Mouse (Mus musculus) lung, embryonic 14.5 days (tissue): ENCODE results near the gene Nedd8. TPM values are rescaled to one million over a fixed set of nuclear protein-coding genes. Genes with fewer than 3 reads are reported as not detected.

Experiments used
- ATAC-seq: fragments of 200-750 bp; cut with Nextera tagmentation; 2 replicates; pipeline ENCODE4 v1.8.0; 2017; ENCODE audit warnings: mild to moderate bottlenecking, moderate TSS enrichment, moderate library complexity; ENCODE audit not compliant: insufficient read depth
- DNase-seq: peaks from one replicate; pipeline ENCODE4 v3.0.0-alpha.2; 2015
- H3K27ac ChIP-seq: fragments of 300-500 bp; sonication (generic); 2 replicates; pipeline ENCODE4 v1.5.1; 2014; ENCODE audit warnings: low read depth, mild to moderate bottlenecking, moderate library complexity
- H3K27me3 ChIP-seq: fragments of 300-500 bp; sonication (generic); 2 replicates; pipeline ENCODE4 v1.6.1; 2014; ENCODE audit warnings: low read length, control low read depth; ENCODE audit not compliant: insufficient read depth
- H3K36me3 ChIP-seq: fragments of 300-500 bp; sonication (generic); 2 replicates; pipeline ENCODE4 v1.6.1; 2014; ENCODE audit warnings: control low read depth; ENCODE audit not compliant: insufficient read depth
- H3K4me1 ChIP-seq: fragments of 300-500 bp; sonication (generic); 2 replicates; pipeline ENCODE4 v1.6.1; 2014; ENCODE audit warnings: antibody characterized with exemption, control low read depth; ENCODE audit not compliant: insufficient read depth
- H3K4me2 ChIP-seq: fragments of 300-500 bp; sonication (generic); 2 replicates; pipeline ENCODE4 v1.6.1; 2014; ENCODE audit warnings: mild to moderate bottlenecking
- H3K4me3 ChIP-seq: fragments of 300-500 bp; sonication (generic); 2 replicates; pipeline ENCODE4 v1.5.1; 2014; ENCODE audit warnings: low read depth, low read length
- H3K9ac ChIP-seq: fragments of 300-500 bp; sonication (generic); 2 replicates; pipeline ENCODE4 v1.6.1; 2014
- H3K9me3 ChIP-seq: fragments of 300-500 bp; sonication (generic); 2 replicates; pipeline ENCODE4 v1.6.1; 2016; ENCODE audit warnings: low read depth, low read length, control low read depth
- CTCF ChIP-seq: IDR thresholded peaks from 2 replicates; pipeline ENCODE4 v1.5.1; 2016; ENCODE audit warnings: antibody characterized with exemption, low read depth
- WGBS: fragments of 180-500 bp; shearing (Covaris S2); extraction: QIAGEN DNeasy Blood & Tissue Kit; methylation state at CpG from one replicate; pipeline ENCODE4 v1.1.7; 2014; 5-methylcytosine and 5-hydroxymethylcytosine counted together
- polyA plus RNA-seq: library from polyadenylated mRNA; unstranded; fragments of >200 nt; fragmentation: Nextera tagmentation; extraction: Ambion mirVana; gene quantifications from 2 replicates; pipeline ENCODE4 v1.2.1, GENCODE M21; 2014

Nedd8 gene
- polyA plus RNA-seq, 1 experiment from 2014 or later = 556 TPM

GRCm38 (mm10) chr14:55644261-55644888 lies 27.5 kb downstream of the Nedd8 start:
- Histone ChIP-seq H3K27me3 (no peaks in the 10 kb centered on the region), H3K4me1 (peaks cover 6% of the 10 kb centered on the region; the same call in 1 of the 2 replicates), H3K27ac (peak overlapping the region; percentile 96; the same call in 1 of the 2 replicates), H3K4me3 (peak overlapping the region; percentile 99), H3K36me3 (peaks cover 35% of the 10 kb centered on the region), H3K4me2 (peak overlapping the region; percentile 90), H3K9ac (peak overlapping the region; percentile 96), H3K9me3 (no peaks in the 10 kb centered on the region)
- no peak for TF ChIP-seq CTCF
- DNase-seq (peak; percentile 56), ATAC-seq (no peak)
- whole genome bisulfite sequencing = 21% methylated on average over 17 of the region's 17 CpGs

GRCm38 (mm10) chr14:55643060-55643907 lies 28.6 kb downstream of the Nedd8 start, which contains the start of gene Tm9sf1:
TSS of gene Tm9sf1 (minus strand) at chr14:55643806.
- TF ChIP-seq CTCF = no peak
- WGBS = under 1% methylated on average over 89 of the region's 89 CpGs
- H3K27me3 ChIP-seq = no peaks in the 10 kb centered on the region
- peak within 1 kb of the TSS; percentile 90 for H3K4me2 ChIP-seq
- peaks cover 6% of the 10 kb centered on the region; the same call in 1 of the 2 replicates for H3K4me1 ChIP-seq
- H3K36me3 ChIP-seq = peaks cover 46% of the 10 kb centered on the region
- ATAC-seq (peak; percentile 89), DNase-seq (peak; percentile 86)
- peak within 1 kb of the TSS; percentile 99 for H3K4me3 ChIP-seq
- H3K9me3 ChIP-seq = no peaks in the 10 kb centered on the region
- H3K27ac ChIP-seq = peak within 1 kb of the TSS; percentile 96
- peak within 1 kb of the TSS; percentile 96 for H3K9ac ChIP-seq

DNA sequence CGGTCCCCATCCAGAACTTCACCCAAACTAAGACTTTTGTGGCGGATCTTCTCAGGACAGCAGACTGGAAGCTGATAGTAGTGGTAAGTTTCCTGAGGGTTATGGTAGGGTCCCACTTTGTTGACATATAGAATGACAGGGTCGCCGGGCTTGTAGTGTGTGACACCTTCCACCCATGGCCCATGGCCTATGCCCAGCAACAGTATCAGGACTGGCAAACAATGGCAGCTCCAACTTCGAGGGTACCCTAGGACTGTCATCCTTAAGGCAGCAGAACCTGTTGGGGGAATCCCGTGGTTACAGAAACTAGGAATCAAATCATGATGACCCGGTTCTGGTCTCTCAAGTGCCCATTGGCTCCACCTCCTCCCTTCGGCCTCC lies 29.3 kb downstream of the Nedd8 start:
- no peak for TF ChIP-seq CTCF
- peaks cover 6% of the 10 kb centered on the region; the same call in 1 of the 2 replicates for H3K4me1 ChIP-seq
- no peak for DNase-seq
- peak overlapping the region; percentile 96 for H3K27ac ChIP-seq
- 16% methylated on average over 8 of the region's 8 CpGs for WGBS
- ATAC-seq = peak; percentile 37; the same call in 1 of the 2 replicates
- H3K36me3 ChIP-seq = peaks cover 52% of the 10 kb centered on the region
- peak overlapping the region; percentile 99 for H3K4me3 ChIP-seq
- H3K4me2 ChIP-seq = peak overlapping the region; percentile 90
- no peaks in the 10 kb centered on the region for H3K27me3 ChIP-seq
- peak overlapping the region; percentile 96 for H3K9ac ChIP-seq
- H3K9me3 ChIP-seq = no peaks in the 10 kb centered on the region

GRCm38 (mm10) chr14:55641291-55641690 lies 30.6 kb downstream of the Nedd8 start:
- ATAC-seq (no peak), DNase-seq (no peak)
- TF ChIP-seq CTCF = no peak
- 93% methylated on average over 13 of the region's 13 CpGs for WGBS
- no peak overlapping the region for H3K9ac ChIP-seq
- peaks cover 6% of the 10 kb centered on the region; the same call in 1 of the 2 replicates for H3K4me1 ChIP-seq
- H3K27ac ChIP-seq = no peak overlapping the region
- H3K4me2 ChIP-seq = no peak overlapping the region; the same call in 1 of the 2 replicates
- no peaks in the 10 kb centered on the region for H3K9me3 ChIP-seq
- H3K36me3 ChIP-seq = peaks cover 60% of the 10 kb centered on the region
- no peaks in the 10 kb centered on the region for H3K27me3 ChIP-seq
- H3K4me3 ChIP-seq = no peak overlapping the region

DNA sequence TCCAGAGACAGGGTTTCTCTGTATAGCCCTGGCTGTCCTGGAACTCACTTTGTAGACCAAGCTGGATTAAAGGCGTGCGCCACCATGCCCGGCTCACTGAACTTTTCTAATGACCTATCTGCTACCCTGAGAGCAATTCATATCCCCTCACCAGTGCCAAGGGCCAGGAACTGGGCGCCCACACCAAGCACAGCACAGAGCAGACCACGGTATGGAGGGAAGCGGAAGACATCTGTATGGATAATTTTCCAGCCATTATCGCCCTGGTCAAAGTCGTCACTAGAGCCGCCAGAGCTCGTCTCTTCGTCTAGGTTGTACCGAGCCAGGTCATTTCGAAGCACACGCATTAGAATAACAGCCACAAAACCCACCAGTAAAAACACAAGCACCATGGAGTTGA lies 31.1 kb downstream of the Nedd8 start:
- peaks cover 6% of the 10 kb centered on the region; the same call in 1 of the 2 replicates for H3K4me1 ChIP-seq
- 95% methylated on average over 14 of the region's 14 CpGs for WGBS
- no peak overlapping the region for H3K27ac ChIP-seq
- no peaks in the 10 kb centered on the region for H3K27me3 ChIP-seq
- no peaks in the 10 kb centered on the region for H3K9me3 ChIP-seq
- no peak overlapping the region for H3K4me2 ChIP-seq
- no peak for ATAC-seq
- DNase-seq = no peak
- peaks cover 57% of the 10 kb centered on the region for H3K36me3 ChIP-seq
- H3K4me3 ChIP-seq = no peak overlapping the region
- no peak for TF ChIP-seq CTCF
- H3K9ac ChIP-seq = no peak overlapping the region

- no peak for TF ChIP-seq CTCF
- Histone ChIP-seq H3K9me3 (no peaks in the 10 kb centered on the region), H3K27ac (no peak within 1 kb of the TSS), H3K36me3 (peaks cover 71% of the 10 kb centered on the region), H3K27me3 (no peaks in the 10 kb centered on the region), H3K9ac (no peak within 1 kb of the TSS), H3K4me1 (no peaks in the 10 kb centered on the region), H3K4me2 (no peak within 1 kb of the TSS), H3K4me3 (no peak within 1 kb of the TSS)
- DNase-seq (no peak), ATAC-seq (no peak)
- WGBS = 89% methylated on average over 9 of the region's 9 CpGs
Measured at GRCm38 (mm10) chr14:55637795-55638194, 34.1 kb downstream of the Nedd8 start, which contains the start of gene Gm49378. TSS of gene Gm49378 (minus strand) at chr14:55637895.
